Mouse (Mus musculus) kidney, embryonic 14.5 days (tissue): ENCODE measurements at regions not wholly inside any gene's neighbourhood (a gene's known extent, or its start where the extent isn't known, plus 50 kb on each side); places are given as distances from the start of the nearest gene placed in this dataset.

ENCODE experiments used
- ATAC-seq: fragments of 200-750 bp; cut with Nextera tagmentation; 2 replicates; pipeline ENCODE4 v1.8.0; 2017; ENCODE audit warnings: moderate number of reproducible peaks, mild to moderate bottlenecking, moderate TSS enrichment, moderate library complexity; ENCODE audit not compliant: low FRiP score, low TSS enrichment
- H3K27ac ChIP-seq: fragments of 300-500 bp; sonication (generic); 2 replicates; pipeline ENCODE4 v1.5.1; 2014; ENCODE audit warnings: low read depth, mild to moderate bottlenecking, low read length, moderate library complexity, mixed read lengths
- H3K27me3 ChIP-seq: fragments of 300-500 bp; sonication (generic); 2 replicates; pipeline ENCODE4 v1.6.1; 2014; ENCODE audit warnings: mild to moderate bottlenecking, low read length; ENCODE audit not compliant: control insufficient read depth, insufficient read depth
- H3K36me3 ChIP-seq: fragments of 300-500 bp; sonication (generic); 2 replicates; pipeline ENCODE4 v1.6.1; 2014; ENCODE audit warnings: low read length, mixed read lengths; ENCODE audit not compliant: control insufficient read depth, insufficient read depth
- H3K4me1 ChIP-seq: fragments of 300-500 bp; sonication (generic); 2 replicates; pipeline ENCODE4 v1.6.1; 2014; ENCODE audit warnings: low read length, mixed read lengths; ENCODE audit not compliant: control insufficient read depth, insufficient read depth
- H3K4me2 ChIP-seq: fragments of 300-500 bp; sonication (generic); replicated peaks from 2 replicates; pipeline ENCODE4 v1.6.1; 2014; ENCODE audit warnings: low read depth, mild to moderate bottlenecking, low read length
- H3K4me3 ChIP-seq: fragments of 300-500 bp; sonication (generic); 2 replicates; pipeline ENCODE4 v1.5.1; 2014; ENCODE audit warnings: mild to moderate bottlenecking, low read length
- H3K9ac ChIP-seq: fragments of 300-500 bp; sonication (generic); 2 replicates; pipeline ENCODE4 v1.6.1; 2014; ENCODE audit warnings: low read depth, mild to moderate bottlenecking, low read length, moderate library complexity
- H3K9me3 ChIP-seq: fragments of 300-500 bp; sonication (generic); 2 replicates; pipeline ENCODE4 v1.6.1; 2016; ENCODE audit warnings: low read length; ENCODE audit not compliant: control insufficient read depth
- WGBS: fragments of 180-500 bp; shearing (Covaris S2); extraction: QIAGEN DNeasy Blood & Tissue Kit; methylation state at CpG from one replicate; pipeline ENCODE4 v1.1.7; 2014; 5-methylcytosine and 5-hydroxymethylcytosine counted together

GRCm38 (mm10) chr13:57331868-57332267 is 436.1 kb upstream of the Trpc7 start:
- Histone ChIP-seq H3K9ac (no peak overlapping the region), H3K27me3 (no peaks in the 10 kb centered on the region), H3K4me1 (no peaks in the 10 kb centered on the region), H3K36me3 (no peaks in the 10 kb centered on the region), H3K9me3 (no peaks in the 10 kb centered on the region), H3K4me3 (no peak overlapping the region), H3K27ac (no peak overlapping the region), H3K4me2 (no peak overlapping the region)
- 62% methylated on average over 5 of the region's 5 CpGs for WGBS
- ATAC-seq, result no peak

GRCm38 (mm10) chr13:57325306-57325925 is 429.6 kb upstream of the Trpc7 start:
- Histone ChIP-seq H3K27me3 (no peaks in the 10 kb centered on the region), H3K4me3 (no peak overlapping the region), H3K4me1 (no peaks in the 10 kb centered on the region), H3K4me2 (no peak overlapping the region), H3K27ac (no peak overlapping the region), H3K36me3 (no peaks in the 10 kb centered on the region), H3K9ac (no peak overlapping the region), H3K9me3 (no peaks in the 10 kb centered on the region)
- 84% methylated on average over 6 of the region's 6 CpGs for WGBS
- no peak for ATAC-seq

GRCm38 (mm10) chr13:57316211-57317005 is 420.6 kb upstream of the Trpc7 start:
- Histone ChIP-seq H3K9ac (no peak overlapping the region), H3K36me3 (no peaks in the 10 kb centered on the region), H3K27me3 (no peaks in the 10 kb centered on the region), H3K9me3 (no peaks in the 10 kb centered on the region), H3K4me1 (0 out of 2 replicates have a peak, but pooled peaks cover 4% of the 10 kb centered on the region), H3K4me2 (no peak overlapping the region), H3K27ac (no peak overlapping the region), H3K4me3 (no peak overlapping the region)
- 48% methylated on average over 11 of the region's 11 CpGs for WGBS
- ATAC-seq, result no peak

GRCm38 (mm10) chr13:57314512-57314911 is 418.7 kb upstream of the Trpc7 start:
- Histone ChIP-seq H3K27ac (no peak overlapping the region), H3K36me3 (no peaks in the 10 kb centered on the region), H3K9ac (no peak overlapping the region), H3K27me3 (no peaks in the 10 kb centered on the region), H3K9me3 (no peaks in the 10 kb centered on the region), H3K4me3 (no peak overlapping the region), H3K4me1 (0 out of 2 replicates have a peak, but pooled peaks cover 4% of the 10 kb centered on the region), H3K4me2 (no peak overlapping the region)
- no peak for ATAC-seq
- 61% methylated on average over 9 of the region's 9 CpGs for WGBS

GRCm38 (mm10) chr13:57313731-57314130 is 417.9 kb upstream of the Trpc7 start:
- WGBS, result 59% methylated on average over 2 of the region's 2 CpGs
- H3K4me1 ChIP-seq, result 0 out of 2 replicates have a peak, but pooled peaks cover 4% of the 10 kb centered on the region

GRCm38 (mm10) chr13:57311235-57311634 is 415.4 kb upstream of the Trpc7 start:
- 60% methylated on average over 2 of the region's 2 CpGs for WGBS

More at GRCm38 (mm10) chr13:57313731-57314130, 417.9 kb upstream of the Trpc7 start:
- ATAC-seq, result no peak
- H3K27me3 ChIP-seq, result no peaks in the 10 kb centered on the region
- no peaks in the 10 kb centered on the region for H3K9me3 ChIP-seq
- no peak overlapping the region for H3K4me2 ChIP-seq
- no peak overlapping the region for H3K9ac ChIP-seq
- no peak overlapping the region for H3K27ac ChIP-seq
- H3K4me3 ChIP-seq, result no peak overlapping the region
- no peaks in the 10 kb centered on the region for H3K36me3 ChIP-seq

GRCm38 (mm10) chr13:57309618-57310017 is 413.8 kb upstream of the Trpc7 start:
- Histone ChIP-seq H3K4me1 (no peaks in the 10 kb centered on the region), H3K27me3 (no peaks in the 10 kb centered on the region), H3K4me2 (no peak overlapping the region), H3K9me3 (no peaks in the 10 kb centered on the region), H3K9ac (no peak overlapping the region), H3K27ac (no peak overlapping the region), H3K36me3 (no peaks in the 10 kb centered on the region), H3K4me3 (no peak overlapping the region)
- WGBS, result 91% methylated on average over 4 of the region's 4 CpGs
- ATAC-seq, result no peak

More at GRCm38 (mm10) chr13:57311235-57311634, 415.4 kb upstream of the Trpc7 start:
- H3K36me3 ChIP-seq, result no peaks in the 10 kb centered on the region
- no peak for ATAC-seq
- H3K4me2 ChIP-seq, result no peak overlapping the region
- no peak overlapping the region for H3K9ac ChIP-seq
- H3K27ac ChIP-seq, result no peak overlapping the region
- H3K27me3 ChIP-seq, result no peaks in the 10 kb centered on the region
- H3K4me1 ChIP-seq, result 0 out of 2 replicates have a peak, but pooled peaks cover 4% of the 10 kb centered on the region
- no peaks in the 10 kb centered on the region for H3K9me3 ChIP-seq
- no peak overlapping the region for H3K4me3 ChIP-seq

GRCm38 (mm10) chr13:57307971-57308903 is 412.4 kb upstream of the Trpc7 start:
- Histone ChIP-seq H3K4me3 (no peak overlapping the region), H3K27ac (no peak overlapping the region), H3K4me1 (no peaks in the 10 kb centered on the region), H3K9ac (no peak overlapping the region), H3K36me3 (no peaks in the 10 kb centered on the region), H3K9me3 (no peaks in the 10 kb centered on the region), H3K27me3 (no peaks in the 10 kb centered on the region), H3K4me2 (no peak overlapping the region)
- no peak for ATAC-seq
- 49% methylated on average over 20 of the region's 20 CpGs for WGBS
